Mouse (Mus musculus) MEL (cell line): ENCODE data around the gene Cntnap2. TPM values are rescaled to one million over a fixed set of nuclear protein-coding genes. Genes with fewer than 3 reads are reported as not detected.

Experiments
- DNase-seq: peaks from one replicate; pipeline ENCODE4 v3.0.0; 2011; ENCODE audit warnings: low read depth, low spot score
- H3K27ac ChIP-seq: 2 replicates; pipeline ENCODE4 v1.5.1; 2012; ENCODE audit warnings: low read depth, mild to moderate bottlenecking, control low read depth, low read length, moderate library complexity; ENCODE audit not compliant: control insufficient read depth
- H3K27me3 ChIP-seq, 2 experiments: fragments of 150-350 bp in 1 of 2; sonication (generic) in 1 of 2; 2 replicates each; pipeline ENCODE4 v1.6.1; 2012; ENCODE audit warnings: low read length in 2 of 2, mild to moderate bottlenecking in 2 of 2, improper control_type of control experiment in 1 of 2, moderate library complexity in 1 of 2; ENCODE audit not compliant: insufficient read depth in 2 of 2, control insufficient read depth in 1 of 2
- H3K36me3 ChIP-seq, 2 experiments: 2 replicates each; pipeline ENCODE4 v1.6.1; 2012 to 2014; ENCODE audit warnings: low read length in 2 of 2, improper control_type of control experiment in 1 of 2, inconsistent platforms in 1 of 2, mild to moderate bottlenecking in 1 of 2; ENCODE audit not compliant: insufficient read depth in 2 of 2, control insufficient read depth in 1 of 2
- H3K4me1 ChIP-seq, 2 experiments: fragments of 150-350 bp in 1 of 2; sonication (generic) in 1 of 2; 2 replicates each; pipeline ENCODE4 v1.6.1; 2012; ENCODE audit warnings: low read length in 2 of 2, improper control_type of control experiment in 1 of 2, mild to moderate bottlenecking in 1 of 2; ENCODE audit not compliant: insufficient read depth in 2 of 2, control insufficient read depth in 1 of 2
- H3K4me3 ChIP-seq, 2 experiments: fragments of 150-350 bp in 1 of 2; sonication (generic) in 1 of 2; 2 replicates each; pipeline ENCODE4 v1.5.1; 2012; ENCODE audit warnings: low read depth in 2 of 2, low read length in 2 of 2, mild to moderate bottlenecking in 2 of 2, moderate library complexity in 2 of 2, control low read depth in 1 of 2, improper control_type of control experiment in 1 of 2; ENCODE audit not compliant: control insufficient read depth in 1 of 2, insufficient read depth in 1 of 2
- H3K79me2 ChIP-seq: 2 replicates; pipeline ENCODE4 v1.6.1; 2012; ENCODE audit warnings: mild to moderate bottlenecking, low read length, moderate library complexity; ENCODE audit not compliant: control insufficient read depth, poor library complexity, insufficient read depth
- H3K9ac ChIP-seq: 2 replicates; pipeline ENCODE4 v1.6.1; 2012; ENCODE audit warnings: low read depth, mild to moderate bottlenecking, control low read depth, low read length, moderate library complexity; ENCODE audit not compliant: control insufficient read depth, poor library complexity, severe bottlenecking
- H3K9me3 ChIP-seq: fragments of 150-350 bp; sonication (generic); replicated peaks from 2 replicates; pipeline ENCODE4 v1.6.1; 2012; ENCODE audit warnings: mild to moderate bottlenecking, low read length, improper control_type of control experiment, moderate library complexity; ENCODE audit not compliant: insufficient read depth
- BHLHE40 ChIP-seq: IDR thresholded peaks from 2 replicates; pipeline ENCODE4 v1.6.1; 2012; ENCODE audit warnings: low read depth, mild to moderate bottlenecking, inconsistent platforms, low read length, improper control_type of control experiment, borderline replicate concordance
- CHD1 ChIP-seq: IDR thresholded peaks from 2 replicates; pipeline ENCODE4 v1.6.1; 2012; ENCODE audit warnings: low read depth, mild to moderate bottlenecking, inconsistent platforms, low read length, improper control_type of control experiment
- CHD2 ChIP-seq: IDR thresholded peaks from 2 replicates; pipeline ENCODE4 v1.6.1; 2011; ENCODE audit warnings: low read length, improper control_type of control experiment
- E2F4 ChIP-seq: IDR thresholded peaks from 2 replicates; pipeline ENCODE4 v1.6.1; 2011; ENCODE audit warnings: low read depth, low read length, improper control_type of control experiment, borderline replicate concordance
- HCFC1 ChIP-seq: IDR thresholded peaks from 2 replicates; pipeline ENCODE4 v1.6.1; 2012; ENCODE audit warnings: low read depth, mild to moderate bottlenecking, inconsistent platforms, low read length, improper control_type of control experiment, moderate library complexity
- JUND ChIP-seq: IDR thresholded peaks from 2 replicates; pipeline ENCODE4 v1.6.1; 2011; ENCODE audit warnings: low read depth, mild to moderate bottlenecking, improper control_type of control experiment, low read length
- KAT2A ChIP-seq: conservative IDR thresholded peaks from 2 replicates; pipeline ENCODE4 v1.6.1; 2012; ENCODE audit warnings: low read depth, low read length, improper control_type of control experiment, inconsistent platforms
- MAFK ChIP-seq: IDR thresholded peaks from 2 replicates; pipeline ENCODE4 v1.6.1; 2011; ENCODE audit warnings: low read depth, mild to moderate bottlenecking, low read length, improper control_type of control experiment, borderline replicate concordance
- MAZ ChIP-seq: IDR thresholded peaks from 2 replicates; pipeline ENCODE4 v1.6.1; 2012; ENCODE audit warnings: low read depth, mild to moderate bottlenecking, inconsistent platforms, low read length, improper control_type of control experiment
- MXI1 ChIP-seq: IDR thresholded peaks from 2 replicates; pipeline ENCODE4 v1.6.1; 2011; ENCODE audit warnings: mild to moderate bottlenecking, low read depth, low read length, improper control_type of control experiment
- MYB ChIP-seq: IDR thresholded peaks from 2 replicates; pipeline ENCODE4 v1.6.1; 2011; ENCODE audit warnings: mild to moderate bottlenecking, low read depth, low read length, improper control_type of control experiment
- MYC ChIP-seq: IDR thresholded peaks from 2 replicates; pipeline ENCODE4 v1.6.1; 2011; ENCODE audit warnings: low read depth, mild to moderate bottlenecking, low read length, improper control_type of control experiment, moderate library complexity
- POLR2A ChIP-seq, 2 experiments: IDR thresholded peaks; 2 replicates each; pipeline ENCODE4 v1.6.1; 2011 to 2012; ENCODE audit warnings: low read length in 2 of 2, mild to moderate bottlenecking in 2 of 2, control low read depth in 1 of 2, improper control_type of control experiment in 1 of 2, low read depth in 1 of 2, moderate library complexity in 1 of 2; ENCODE audit not compliant: control insufficient read depth in 1 of 2, insufficient read depth in 1 of 2, poor library complexity in 1 of 2
- POLR2AphosphoS2 ChIP-seq: IDR thresholded peaks from 2 replicates; pipeline ENCODE4 v1.6.1; 2011; ENCODE audit warnings: low read length, improper control_type of control experiment
- POLR2AphosphoS5 ChIP-seq: IDR thresholded peaks from 2 replicates; pipeline ENCODE4 v1.6.1; 2012; ENCODE audit warnings: low read depth, borderline replicate concordance, mild to moderate bottlenecking, inconsistent platforms, low read length, moderate library complexity, mixed read lengths
- RAD21 ChIP-seq: IDR thresholded peaks from 2 replicates; pipeline ENCODE4 v1.6.1; 2011; ENCODE audit warnings: mild to moderate bottlenecking, low read depth, low read length, improper control_type of control experiment
- TBP ChIP-seq: IDR thresholded peaks from 2 replicates; pipeline ENCODE4 v1.8.0; 2011; ENCODE audit warnings: low read depth, low read length, improper control_type of control experiment
- USF1 ChIP-seq: IDR thresholded peaks from 2 replicates; pipeline ENCODE4 v1.6.1; 2014; ENCODE audit warnings: low read depth, mild to moderate bottlenecking, inconsistent platforms, low read length, improper control_type of control experiment, moderate library complexity
- USF2 ChIP-seq, 2 experiments: IDR thresholded peaks; 2 replicates each; pipeline ENCODE4 v1.6.1; 2011 to 2012; ENCODE audit warnings: improper control_type of control experiment in 2 of 2, low read length in 2 of 2, borderline replicate concordance in 1 of 2, inconsistent platforms in 1 of 2, low read depth in 1 of 2, mild to moderate bottlenecking in 1 of 2; ENCODE audit not compliant: insufficient read depth in 1 of 2
- polyA plus RNA-seq, 2 experiments: library from polyadenylated mRNA; stranded (reverse) in 1 of 2; unstranded in 1 of 2; fragments of >175 nt in 1 of 2; fragments of >200 nt in 1 of 2; gene quantifications; 2 replicates each; pipeline versions ENCODE4 v1.2.1 to v1.2.4; 2012; ENCODE audit warnings: low replicate concordance in 2 of 2, low read depth in 1 of 2; ENCODE audit not compliant: insufficient read length in 2 of 2, insufficient read depth in 1 of 2, missing spikeins in 1 of 2
- total RNA-seq: library from RNA; depleted of rRNA; stranded (reverse); fragments of 300-350 nt; gene quantifications from 2 replicates; pipeline ENCODE4 v1.2.3, GENCODE M21; 2012

Cntnap2 gene
- total and polyA plus RNA-seq, 3 experiments: 0.01 TPM; not detected in 2

DNA sequence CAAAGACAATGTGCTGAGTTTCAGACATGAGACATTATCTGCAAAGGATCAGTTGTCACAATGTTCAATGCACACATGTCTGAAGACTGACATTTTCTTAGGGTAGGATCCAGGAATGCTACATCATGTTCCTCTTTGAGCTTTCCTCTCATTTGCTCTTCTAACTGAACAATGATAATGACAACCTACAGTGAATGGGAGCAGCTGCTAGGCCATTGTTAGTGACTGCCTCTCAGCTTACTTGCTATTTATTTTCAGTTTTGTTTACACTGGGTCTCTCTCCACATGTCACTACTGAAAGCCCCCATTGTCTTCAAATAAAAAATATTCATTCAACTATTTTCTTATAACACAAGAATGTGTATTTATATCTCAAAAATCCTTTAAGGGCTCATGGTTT lies 54.5 kb downstream of the Cntnap2 start:
- H3K27ac ChIP-seq: no peak overlapping the region
- H3K27me3 ChIP-seq: no peaks in the 10 kb centered on the region
- H3K4me1 ChIP-seq: no peaks in the 10 kb centered on the region
- TF ChIP-seq CHD1 (no peak), MAZ (no peak), POLR2AphosphoS2 (no peak), MXI1 (no peak), HCFC1 (no peak), POLR2AphosphoS5 (no peak), RAD21 (no peak), MYB (no peak), KAT2A (no peak), JUND (no peak)
- TF ChIP-seq, all 39 proteins: peak for 0
- H3K36me3 ChIP-seq: no peaks in the 10 kb centered on the region
- no peak for DNase-seq
- H3K9ac ChIP-seq: no peak overlapping the region
- H3K9me3 ChIP-seq: no peaks in the 10 kb centered on the region
- no peaks in the 10 kb centered on the region for H3K79me2 ChIP-seq
- H3K4me3 ChIP-seq: no peak overlapping the region

DNA sequence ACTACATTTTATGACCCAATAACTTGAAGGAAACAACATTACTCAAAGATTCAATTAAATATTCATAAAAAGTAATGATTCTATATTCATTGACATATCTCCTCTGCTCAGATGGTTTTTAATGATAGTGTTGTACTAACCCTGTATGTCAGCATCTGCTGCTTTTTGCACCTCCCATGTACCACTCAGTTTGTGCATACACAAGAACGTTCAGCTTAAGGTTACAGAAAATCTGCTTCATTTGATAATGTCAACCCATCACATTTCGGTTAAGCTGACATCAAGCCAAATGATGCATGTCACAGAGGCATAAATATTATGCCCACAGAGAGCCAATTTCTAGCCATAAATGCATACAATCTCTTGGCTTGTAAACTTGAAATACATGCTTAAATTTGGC lies 85.7 kb downstream of the Cntnap2 start:
- no peaks in the 10 kb centered on the region for H3K9me3 ChIP-seq
- no peak overlapping the region for H3K9ac ChIP-seq
- DNase-seq: no peak
- H3K4me3 ChIP-seq: no peak overlapping the region
- no peak for TF ChIP-seq USF1
- TF ChIP-seq MXI1: no peak
- TF ChIP-seq E2F4: no peak
- TF ChIP-seq TBP: no peak
- H3K4me1 ChIP-seq: no peaks in the 10 kb centered on the region
- H3K79me2 ChIP-seq: no peaks in the 10 kb centered on the region
- no peaks in the 10 kb centered on the region for H3K36me3 ChIP-seq
- no peak overlapping the region for H3K27ac ChIP-seq
- H3K27me3 ChIP-seq: no peaks in the 10 kb centered on the region

DNA sequence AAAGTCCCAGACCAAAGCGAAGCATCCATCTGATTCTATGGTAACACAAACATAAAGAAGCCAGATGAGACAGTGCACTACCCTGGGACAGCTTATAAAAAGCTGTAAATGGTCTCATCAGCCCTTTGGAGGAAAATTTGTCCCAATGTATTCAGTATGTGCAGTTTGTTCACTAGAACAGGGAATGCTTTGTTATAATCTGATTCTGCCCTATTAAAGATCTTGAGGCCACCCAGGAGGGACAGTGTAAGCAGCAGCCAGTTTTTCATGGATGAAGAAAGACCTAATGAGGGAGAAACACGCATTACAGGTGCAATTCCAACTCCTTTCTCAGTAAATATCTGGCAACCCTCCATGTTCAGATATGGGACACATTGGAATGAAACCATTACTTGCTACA lies 145.9 kb downstream of the Cntnap2 start:
- no peak overlapping the region for H3K4me3 ChIP-seq
- H3K9ac ChIP-seq: no peak overlapping the region
- H3K27me3 ChIP-seq: no peaks in the 10 kb centered on the region
- no peaks in the 10 kb centered on the region for H3K9me3 ChIP-seq
- DNase-seq: no peak
- TF ChIP-seq MAFK (no peak), BHLHE40 (no peak), MYC (no peak), CHD2 (no peak), POLR2A (IDR thresholded peaks at IDR 0.05; ENCODE audit: control insufficient read depth in 1 of 2, insufficient read depth in 1 of 2, low read depth in 1 of 2, low read length in 2 of 2, poor library complexity in 1 of 2) (no peak), USF2 (IDR thresholded peaks at IDR 0.05; ENCODE audit: borderline replicate concordance in 1 of 2, insufficient read depth in 1 of 2, low read depth in 1 of 2, low read length in 2 of 2) (no peak)
- no peaks in the 10 kb centered on the region for H3K36me3 ChIP-seq
- H3K4me1 ChIP-seq: no peaks in the 10 kb centered on the region
- no peaks in the 10 kb centered on the region for H3K79me2 ChIP-seq
- no peak overlapping the region for H3K27ac ChIP-seq
